Mouse (Mus musculus) cortical plate, adult 2 months (tissue): ENCODE data around the gene Inka2. TPM values are rescaled to one million over a fixed set of nuclear protein-coding genes. Genes with fewer than 3 reads are reported as not detected.

Experiments
- H3K27ac ChIP-seq: fragments of 200-500 bp; 2 replicates; pipeline ENCODE4 v1.5.1; 2012; ENCODE audit warnings: low read length, control low read depth, inconsistent platforms; ENCODE audit not compliant: insufficient read depth
- H3K4me1 ChIP-seq: fragments of 200-500 bp; 2 replicates; pipeline ENCODE4 v1.6.1; 2011; ENCODE audit warnings: low read length; ENCODE audit not compliant: control insufficient read depth, insufficient read depth
- H3K4me3 ChIP-seq: fragments of 200-500 bp; 2 replicates; pipeline ENCODE4 v1.5.1; 2011; ENCODE audit warnings: mild to moderate bottlenecking, low read length, control low read depth; ENCODE audit not compliant: insufficient read depth
- CTCF ChIP-seq: fragments of 200-500 bp; IDR thresholded peaks from 2 replicates; pipeline ENCODE4 v1.5.1; 2011; ENCODE audit warnings: mild to moderate bottlenecking, control low read depth, low read length; ENCODE audit not compliant: insufficient read depth; ENCODE audit errors: extremely low read depth
- POLR2A ChIP-seq: fragments of 200-500 bp; IDR thresholded peaks from 2 replicates; pipeline ENCODE4 v1.6.1; 2011; ENCODE audit warnings: mild to moderate bottlenecking, low read length, control low read depth; ENCODE audit not compliant: insufficient read depth; ENCODE audit errors: extremely low read depth
- polyA plus RNA-seq: library from polyadenylated mRNA; depleted of rRNA; stranded (reverse); fragments of >200 nt; gene quantifications from 2 replicates; pipeline ENCODE4 v1.2.3, GENCODE M21; 2012

Inka2 gene
- polyA plus RNA-seq, 1 experiment: 71.9 TPM

DNA sequence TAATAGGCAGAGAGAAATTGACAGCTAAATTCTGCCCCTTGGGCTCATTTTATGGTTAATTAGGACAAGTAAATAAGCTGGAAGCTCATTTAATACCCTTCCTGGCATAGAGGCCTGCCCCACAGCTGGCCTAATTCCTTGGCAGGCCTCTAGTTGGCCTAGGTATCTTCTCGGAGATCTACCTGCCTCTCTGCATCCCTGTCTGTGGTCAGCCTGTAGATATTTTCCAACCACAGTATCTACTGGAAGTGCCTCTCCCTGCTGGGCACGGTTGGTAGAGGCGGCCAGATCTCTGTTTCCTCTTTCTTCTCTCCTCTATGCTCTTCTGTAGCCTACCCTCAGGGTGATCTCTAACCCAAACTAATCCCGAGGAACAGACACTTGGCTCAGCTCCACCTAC, 15.6 kb downstream of the Inka2 start:
- Histone ChIP-seq H3K27ac (no peak overlapping the region), H3K4me3 (no peak overlapping the region), H3K4me1 (no peaks in the 10 kb centered on the region)
- TF ChIP-seq POLR2A (peak; percentile 59; the same call in 1 of the 2 replicates), CTCF (no peak)

- H3K4me3 ChIP-seq: no peak overlapping the region
- no peaks in the 10 kb centered on the region for H3K4me1 ChIP-seq
- H3K27ac ChIP-seq: no peak overlapping the region
- peak; percentile 54; the same call in 1 of the 2 replicates for TF ChIP-seq POLR2A
- no peak for TF ChIP-seq CTCF
Measured at GRCm38 (mm10) chr3:105720514-105720913, 16.1 kb downstream of the Inka2 start.

DNA sequence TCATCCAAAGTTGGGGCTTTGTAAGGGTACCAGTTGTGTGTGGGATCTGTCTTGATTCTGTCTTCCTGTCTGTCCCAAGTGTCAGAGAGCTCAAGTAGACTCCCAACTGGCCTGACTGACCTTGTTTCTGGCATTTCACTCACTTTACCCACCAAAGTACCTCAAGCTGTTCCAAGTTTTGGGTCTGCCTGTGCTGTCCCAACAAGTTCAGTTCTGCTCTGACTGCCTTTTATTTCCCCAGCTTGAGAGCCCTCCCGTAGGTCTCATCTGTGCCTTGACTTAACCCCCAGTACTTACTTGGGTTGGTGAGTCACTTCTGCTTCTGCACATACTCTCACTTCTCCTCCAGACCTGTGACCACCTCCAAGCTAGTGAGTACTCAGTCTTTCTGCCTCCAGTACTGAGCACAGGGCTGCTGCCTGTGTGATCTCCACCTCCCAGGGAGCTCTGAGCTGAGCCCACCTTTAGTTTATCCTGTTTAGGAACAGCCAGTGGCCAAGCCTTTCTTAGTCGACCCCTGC, 17.3 kb downstream of the Inka2 start:
- TF ChIP-seq CTCF: no peak
- TF ChIP-seq POLR2A: no peak
- Histone ChIP-seq H3K27ac (no peak overlapping the region), H3K4me3 (no peak overlapping the region), H3K4me1 (no peaks in the 10 kb centered on the region)

DNA sequence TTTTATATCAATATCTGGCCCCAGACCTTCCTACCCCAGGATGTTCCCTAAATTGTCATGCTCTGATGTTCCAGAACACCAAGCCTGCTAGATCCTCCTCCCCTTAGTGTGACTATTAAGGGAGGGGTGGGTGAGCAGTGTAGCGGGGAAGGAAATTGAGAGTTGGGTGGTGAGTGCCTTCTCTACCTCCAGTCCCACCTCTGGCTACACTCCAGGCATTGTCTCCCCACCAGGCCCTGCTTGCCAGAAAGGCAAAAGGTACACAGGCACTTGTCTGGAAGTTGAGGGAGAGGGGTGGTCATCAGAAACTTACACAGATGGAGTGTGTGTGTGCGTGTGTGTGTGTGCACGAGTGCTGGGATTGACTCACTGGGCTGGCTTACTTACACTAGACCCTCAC, 18.1 kb downstream of the Inka2 start:
- TF ChIP-seq POLR2A (0 out of 2 replicates have a peak, but pooled peaks have one; percentile 42), CTCF (no peak)
- H3K27ac ChIP-seq: no peak overlapping the region
- no peak overlapping the region for H3K4me3 ChIP-seq
- H3K4me1 ChIP-seq: no peaks in the 10 kb centered on the region

GRCm38 (mm10) chr3:105726037-105726436, 21.6 kb downstream of the Inka2 start:
- Histone ChIP-seq H3K4me1 (no peaks in the 10 kb centered on the region), H3K4me3 (no peak overlapping the region), H3K27ac (no peak overlapping the region)
- TF ChIP-seq POLR2A: no peak
- TF ChIP-seq CTCF: peak; percentile 48; the same call in 1 of the 2 replicates

- TF ChIP-seq CTCF: no peak
- no peak for TF ChIP-seq POLR2A
- H3K27ac ChIP-seq: no peak overlapping the region
- no peak overlapping the region for H3K4me3 ChIP-seq
- H3K4me1 ChIP-seq: no peaks in the 10 kb centered on the region
Measured at GRCm38 (mm10) chr3:105732360-105732759, 28.0 kb downstream of the Inka2 start.

DNA sequence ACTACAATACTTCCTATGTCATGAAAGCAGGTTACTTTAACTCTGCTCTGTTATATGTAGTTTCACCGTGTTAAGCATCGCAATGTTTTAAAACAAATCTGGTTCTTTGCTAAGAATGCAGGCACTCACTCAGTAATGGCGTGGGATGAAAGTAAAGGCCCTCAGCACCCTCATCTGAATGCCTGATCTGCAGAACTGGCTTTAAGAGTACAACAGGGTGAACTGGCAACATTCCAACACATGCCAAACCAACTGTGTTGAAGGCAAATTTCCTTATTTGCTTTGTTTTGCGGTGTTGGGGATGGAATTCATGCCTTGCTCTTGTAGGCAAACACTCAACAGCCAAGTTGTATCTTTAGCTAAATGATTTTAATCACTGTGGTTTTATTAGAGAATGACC, 29.1 kb downstream of the Inka2 start:
- Histone ChIP-seq H3K27ac (no peak overlapping the region), H3K4me1 (no peaks in the 10 kb centered on the region), H3K4me3 (no peak overlapping the region)
- no peak for TF ChIP-seq POLR2A
- TF ChIP-seq CTCF: no peak

DNA sequence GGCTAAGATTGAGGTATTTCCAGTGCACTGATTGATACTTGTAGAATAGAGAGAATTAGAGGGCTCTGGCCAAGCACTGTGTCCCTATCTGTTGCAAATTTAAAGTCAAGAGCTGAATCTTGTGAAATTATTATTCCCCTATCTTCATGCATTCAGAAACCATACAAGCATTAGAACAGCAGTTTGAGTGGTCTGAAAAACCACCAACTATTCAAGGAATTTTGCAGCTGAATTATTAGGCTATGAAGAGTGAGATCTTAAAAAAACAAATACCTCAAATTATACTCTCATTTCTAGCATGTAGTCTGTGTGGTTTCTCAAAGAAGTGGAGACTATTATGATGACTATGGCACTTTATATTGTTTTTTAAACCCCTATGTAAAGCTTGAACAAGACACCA, 30.9 kb downstream of the Inka2 start:
- Histone ChIP-seq H3K27ac (no peak overlapping the region), H3K4me3 (no peak overlapping the region), H3K4me1 (no peaks in the 10 kb centered on the region)
- TF ChIP-seq POLR2A: no peak

DNA sequence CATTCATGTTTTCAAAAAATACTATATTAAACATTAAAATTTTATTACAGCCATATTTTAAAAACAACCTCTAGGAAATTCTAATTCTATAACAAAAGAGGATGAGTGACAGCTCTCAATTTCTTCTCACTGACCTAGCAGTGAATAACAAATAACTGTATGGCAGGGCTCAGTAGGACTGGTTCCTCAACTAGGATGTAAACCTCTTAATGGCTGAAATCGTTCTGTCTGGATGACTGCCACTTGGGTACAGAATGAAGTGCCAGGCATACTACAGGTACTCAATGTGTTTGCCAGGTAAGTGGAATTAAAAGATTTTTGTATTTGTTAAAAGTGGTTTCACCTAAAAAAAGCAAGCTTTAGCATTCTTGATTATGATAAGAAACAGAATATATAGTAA, 31.7 kb downstream of the Inka2 start:
- H3K4me3 ChIP-seq: no peak overlapping the region
- no peaks in the 10 kb centered on the region for H3K4me1 ChIP-seq
- TF ChIP-seq CTCF: no peak
- no peak for TF ChIP-seq POLR2A
- H3K27ac ChIP-seq: no peak overlapping the region

DNA sequence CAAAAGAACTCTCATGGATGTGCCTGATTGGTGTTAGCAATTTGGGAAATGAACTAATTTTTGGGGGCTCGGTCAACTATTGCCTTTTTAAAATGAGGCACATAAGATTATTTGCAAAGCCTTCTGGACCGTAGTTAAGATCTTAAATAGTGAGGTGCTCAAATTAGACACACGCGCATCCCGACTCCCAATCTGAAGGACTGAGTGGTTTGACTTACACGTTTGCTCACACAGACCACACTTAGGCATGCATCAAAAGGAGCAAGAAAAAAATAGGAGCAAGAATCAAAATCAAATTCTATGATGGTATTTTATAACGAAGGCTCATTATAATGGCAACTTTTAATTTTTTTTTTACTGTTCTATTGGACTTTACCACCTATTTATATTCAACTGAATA, 32.7 kb downstream of the Inka2 start:
- Histone ChIP-seq H3K4me3 (no peak overlapping the region), H3K4me1 (no peaks in the 10 kb centered on the region), H3K27ac (no peak overlapping the region)
- TF ChIP-seq POLR2A (no peak), CTCF (no peak)
